Comparison of ENCODE assay signal across 9 mouse cellular contexts in the genomic region with DNA sequence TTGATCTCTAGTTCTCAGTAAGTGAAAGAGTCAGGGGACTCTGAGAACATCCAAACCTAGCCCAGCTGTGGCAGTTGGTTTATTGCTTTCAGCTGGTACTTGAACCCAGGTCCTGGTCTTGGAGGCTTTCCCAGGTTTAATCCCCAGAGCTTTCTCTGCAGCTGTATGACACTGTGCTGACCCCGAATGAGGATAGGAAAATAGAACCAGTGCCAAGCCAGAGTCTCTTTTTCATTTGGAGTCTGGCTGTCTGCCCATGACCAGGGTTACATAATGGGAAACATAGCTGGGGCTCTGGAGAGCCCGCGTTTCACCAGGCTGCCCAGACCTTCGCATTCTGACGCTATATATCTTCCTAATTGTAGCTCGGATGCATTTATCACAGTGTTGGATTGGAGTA.
DNase-seq lines count a peak whose midpoint lies in the region; ATAC-seq and TF ChIP-seq lines count a peak whose summit lies in the region.
"Had no signal": no experiment of that assay in that cellular context is flagged by ENCODE, and none has a peak within 500 bp of the region (broad histone marks: within the 10 kb centered on the region; RNA-seq: fewer than 3 reads in every experiment).

No protein-coding gene starts in this region.

- 31% methylated on average over 6 of the region's 6 CpGs for WGBS in lung, postnatal 0 days
- 27% methylated on average over 6 of the region's 6 CpGs for WGBS in stomach, postnatal 0 days

- H3K9ac ChIP-seq in lung, postnatal 0 days (replicated peaks; ENCODE audit: low read depth) = no peak overlapping the region
- no peak overlapping the region for H3K9ac ChIP-seq in stomach, postnatal 0 days (ENCODE audit: low read length)
- H3K9ac ChIP-seq: liver, embryonic 14.5 days had no signal

- no peak overlapping the region for H3K4me2 ChIP-seq in lung, postnatal 0 days (replicated peaks; ENCODE audit: low read depth, low read length)
- H3K4me2 ChIP-seq in stomach, postnatal 0 days (replicated peaks; ENCODE audit: low read depth) = no peak overlapping the region

- H3K27ac ChIP-seq in lung, postnatal 0 days (ENCODE audit: low read length) = peak overlapping the region; percentile 34; the same call in 1 of the 2 replicates
- peak overlapping the region; percentile 73 for H3K27ac ChIP-seq in stomach, postnatal 0 days (replicated peaks)
- H3K27ac ChIP-seq: liver, embryonic 14.5 days had no signal

- H3K4me3 ChIP-seq in lung, postnatal 0 days (ENCODE audit: low read depth, low read length) = no peak overlapping the region
- H3K4me3 ChIP-seq in stomach, postnatal 0 days (ENCODE audit: low read depth, low read length) = no peak overlapping the region

- ATAC-seq in lung, postnatal 0 days = peak; percentile 78
- peak; percentile 62; the same call in 1 of the 2 replicates for ATAC-seq in stomach, postnatal 0 days (ENCODE audit: low FRiP score, low TSS enrichment)
- ATAC-seq in monocyte, adult 5-6 weeks (replicated peaks; ENCODE audit: insufficient number of reproducible peaks, low FRiP score, low TSS enrichment, poor library complexity, severe bottlenecking) = no peak

- H3K36me3 ChIP-seq in lung, postnatal 0 days (ENCODE audit: insufficient read depth, low read length) = no peaks in the 10 kb centered on the region; the same call in 1 of the 2 replicates
- peaks cover 4% of the 10 kb centered on the region; the same call in 1 of the 2 replicates for H3K36me3 ChIP-seq in stomach, postnatal 0 days (ENCODE audit: control insufficient read depth, insufficient read depth, low read length)

- intact Hi-C loops in heart, postnatal 14 days (cut with DNase I) = no loop called here

- no peaks in the 10 kb centered on the region for H3K27me3 ChIP-seq in lung, postnatal 0 days (replicated peaks; ENCODE audit: insufficient read depth, low read length)
- H3K27me3 ChIP-seq in stomach, postnatal 0 days (ENCODE audit: control insufficient read depth, insufficient read depth, low read length) = no peaks in the 10 kb centered on the region

- peak; percentile 84 for TF ChIP-seq EP300 in lung, postnatal 0 days (IDR thresholded peaks at IDR 0.05)
- peak; percentile 86 for TF ChIP-seq EP300 in stomach, postnatal 0 days (optimal IDR thresholded peaks at IDR 0.05)

- no peaks in the 10 kb centered on the region for H3K9me3 ChIP-seq in lung, postnatal 0 days (ENCODE audit: low read length)
- H3K9me3 ChIP-seq in stomach, postnatal 0 days (ENCODE audit: control insufficient read depth, low read length) = no peaks in the 10 kb centered on the region

- H3K4me1 ChIP-seq in lung, postnatal 0 days (ENCODE audit: insufficient read depth, low read depth, low read length) = peaks cover 26% of the 10 kb centered on the region; the same call in 1 of the 2 replicates
- peaks cover 13% of the 10 kb centered on the region for H3K4me1 ChIP-seq in stomach, postnatal 0 days (replicated peaks; ENCODE audit: control insufficient read depth, insufficient read depth)

- DNase-seq in 3134 (ENCODE audit: extremely low read depth, insufficient read length, low spot score) = peak; percentile 25
- DNase-seq in adrenal gland, postnatal 14 days = peak; percentile 93
- peak; percentile 75 for DNase-seq in forelimb bud, embryonic 11.5 days (ENCODE audit: low read depth, low spot score)
- DNase-seq in heart, postnatal 14 days = peak; percentile 89 to 95
- peak; percentile 24 for DNase-seq in layer of hippocampus, adult 9-10 months (ENCODE audit: low spot score)
- DNase-seq in lung, postnatal 0 days (ENCODE audit: low spot score) = peak; percentile 91
- DNase-seq in stomach, postnatal 0 days (ENCODE audit: low spot score) = peak; percentile 49

- no peak for TF ChIP-seq CTCF in lung, postnatal 0 days (IDR thresholded peaks at IDR 0.05)
- no peak for TF ChIP-seq CTCF in stomach, postnatal 0 days (IDR thresholded peaks at IDR 0.05; ENCODE audit: low read depth)

Comparison
In these comparisons a context has a peak if more than half of its experiments do, and no peak if none do; other contexts are left out.
1. DNase-seq: peak in every context shown above with its lines; median percentile 93 in adrenal gland, postnatal 14 days; 92 in heart, postnatal 14 days; 91 in lung, postnatal 0 days; 75 in forelimb bud, embryonic 11.5 days; 49 in stomach, postnatal 0 days; 25 in 3134; 24 in layer of hippocampus, adult 9-10 months.